Comparison of ENCODE assay signal across 22 mouse cellular contexts in genomic region chr4:154460021-154460420, GRCm38 (mm10).
"Had no signal": no experiment of that assay in that cellular context is flagged by ENCODE, and none has a peak within 500 bp of the region (broad histone marks: within the 10 kb centered on the region; RNA-seq: fewer than 3 reads in every experiment).

No protein-coding gene starts in this region.

- ATAC-seq: hindbrain, embryonic 16.5 days; hindbrain, postnatal 0 days; inflammation-experienced regulatory T-cells, adult 6 months; intestine, embryonic 15.5 days; intestine, embryonic 16.5 days; intestine, postnatal 0 days had no signal

- DNase-seq: heart, postnatal 10 days; heart, postnatal 14 days; heart, postnatal 36 days; heart, postnatal 4 days; kidney, adult 11 months; kidney, adult 18-20 months; kidney, adult 2 months; kidney, adult 8-10 months; kidney, adult 9 months; kidney, postnatal 10 days; kidney, postnatal 14 days; kidney, postnatal 25 days; kidney, postnatal 36 days; kidney, postnatal 4 days; layer of hippocampus, adult 9-11 months; layer of hippocampus, postnatal 36 days had no signal
